Mouse (Mus musculus) ovary, postnatal 14 days (tissue): ENCODE data around the gene Arcn1.
"Not testable (repeated sequence)": the region's sequence is repeated elsewhere in the genome, so short reads cannot be mapped to it uniquely, and the experiment has no call there.

Experiments used
- DNase-seq: peaks from one replicate; pipeline ENCODE4 v3.0.0; 2022; ENCODE audit warnings: low spot score

Arcn1 gene

DNA sequence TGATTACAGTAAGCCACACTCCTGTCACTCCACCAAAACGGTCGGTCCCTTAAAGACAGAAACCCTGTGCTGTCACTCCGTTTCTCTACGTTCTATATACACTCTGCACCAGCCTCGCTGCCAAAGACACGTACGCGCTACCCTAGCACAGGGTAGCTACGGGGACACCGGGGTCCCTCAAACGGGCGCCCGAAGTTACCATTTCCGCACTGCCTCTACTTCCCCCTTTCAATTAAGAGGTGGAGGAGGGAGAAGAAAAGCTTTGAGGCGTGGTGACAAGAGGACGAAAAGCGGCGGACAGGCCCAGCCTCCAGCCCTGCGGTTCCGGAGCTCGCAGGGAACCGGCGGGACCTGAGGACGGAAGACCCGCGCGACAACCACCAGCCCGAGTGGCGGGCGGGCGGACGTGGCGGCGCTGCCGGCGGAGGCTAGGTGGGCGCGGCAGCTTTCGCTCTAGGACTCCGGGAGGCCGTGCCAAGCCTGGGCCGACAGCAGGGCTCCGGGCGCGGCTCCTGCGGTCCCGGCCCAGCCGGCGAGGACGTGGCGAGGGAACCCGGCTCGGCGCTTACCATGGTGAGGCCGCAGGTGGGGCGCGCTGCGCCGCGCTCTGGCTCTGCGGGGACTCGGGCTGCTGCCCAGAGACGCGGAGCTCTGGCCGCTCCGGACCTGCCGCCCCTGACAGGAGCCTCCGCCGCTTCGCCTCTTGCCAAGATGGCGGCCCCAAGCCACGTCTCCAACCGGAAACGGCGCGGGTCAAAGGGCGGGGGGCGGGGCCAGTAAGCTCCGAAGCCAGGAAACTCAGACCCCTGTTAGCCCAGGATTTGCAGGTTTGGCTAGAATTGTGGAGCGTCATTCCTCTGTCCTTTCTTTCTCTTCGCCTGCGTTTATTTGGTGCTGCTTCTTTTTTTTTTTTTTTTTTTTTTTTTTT is at the start of gene Arcn1, which contains the start of gene Ift46:
Gene Arcn1 (minus strand): TSS at position 745 of the 928 bp plus-strand sequence.
Gene Ift46 (plus strand): TSS at position 808 of the 928 bp plus-strand sequence.
- peak; percentile 69 for DNase-seq

DNA sequence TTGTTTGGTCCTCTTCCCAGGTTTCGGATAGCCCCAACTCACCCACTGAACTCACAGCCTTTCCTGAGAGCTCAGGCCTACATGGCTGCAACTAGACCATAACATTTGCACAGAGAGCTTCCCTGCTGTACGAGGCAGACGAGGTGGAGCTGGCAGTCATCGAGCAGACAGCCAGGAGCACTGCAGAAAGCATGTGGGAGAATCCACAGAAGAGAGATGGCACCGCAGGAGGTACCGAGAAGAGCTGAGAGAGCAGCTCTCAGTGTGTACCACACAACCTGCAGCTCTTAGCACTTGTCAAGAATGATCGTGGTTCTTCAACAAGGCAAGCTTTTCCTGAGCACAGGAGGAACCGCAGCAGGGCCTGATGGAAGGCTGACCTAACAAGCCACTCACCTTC is 46.5 kb upstream of the Arcn1 start:
- no peak for DNase-seq

- no peak for DNase-seq
Observed at GRCm38 (mm10) chr9:44810316-44810715, 42.7 kb upstream of the Arcn1 start.

GRCm38 (mm10) chr9:44807778-44808177 is 40.1 kb upstream of the Arcn1 start:
- no peak for DNase-seq

DNA sequence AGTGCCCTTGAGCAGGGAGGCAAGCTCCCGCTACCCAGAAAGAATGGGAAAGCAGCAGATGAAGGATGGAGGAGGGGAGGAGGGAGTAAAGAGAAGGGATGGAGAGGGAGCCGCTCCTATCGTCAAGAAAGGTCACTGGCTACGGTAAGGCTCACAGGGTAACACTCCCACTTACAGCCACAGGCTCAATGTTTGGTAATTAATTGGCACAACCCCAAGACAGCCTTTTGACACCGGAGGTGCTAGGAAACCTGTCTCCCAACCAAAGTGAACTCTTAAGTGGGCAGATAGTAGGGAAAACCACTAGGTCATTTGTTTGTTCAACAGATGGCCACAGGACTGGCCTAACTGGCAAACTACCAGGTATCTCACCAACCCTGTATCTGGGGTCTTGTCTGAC is 39.5 kb upstream of the Arcn1 start:
- DNase-seq, result no peak

- no peak for DNase-seq
Observed at GRCm38 (mm10) chr9:44805536-44805935, 37.9 kb upstream of the Arcn1 start.

- no peak for DNase-seq
Observed at GRCm38 (mm10) chr9:44804678-44805077, 37.0 kb upstream of the Arcn1 start.

- no peak for DNase-seq
Observed at GRCm38 (mm10) chr9:44802808-44803450, 35.3 kb upstream of the Arcn1 start, which contains the start of gene Ttc36. Ttc36 (minus strand) TSS chr9:44803072.

- no peak for DNase-seq
Observed at GRCm38 (mm10) chr9:44801669-44802068, 34.0 kb upstream of the Arcn1 start.

- no peak for DNase-seq
Observed at GRCm38 (mm10) chr9:44799958-44800324, 32.3 kb upstream of the Arcn1 start.

GRCm38 (mm10) chr9:44799102-44799957 is 31.7 kb upstream of the Arcn1 start, which contains the start of gene Tmem25:
Tmem25 (minus strand) TSS chr9:44799307.
- DNase-seq, result peak; percentile 69

DNA sequence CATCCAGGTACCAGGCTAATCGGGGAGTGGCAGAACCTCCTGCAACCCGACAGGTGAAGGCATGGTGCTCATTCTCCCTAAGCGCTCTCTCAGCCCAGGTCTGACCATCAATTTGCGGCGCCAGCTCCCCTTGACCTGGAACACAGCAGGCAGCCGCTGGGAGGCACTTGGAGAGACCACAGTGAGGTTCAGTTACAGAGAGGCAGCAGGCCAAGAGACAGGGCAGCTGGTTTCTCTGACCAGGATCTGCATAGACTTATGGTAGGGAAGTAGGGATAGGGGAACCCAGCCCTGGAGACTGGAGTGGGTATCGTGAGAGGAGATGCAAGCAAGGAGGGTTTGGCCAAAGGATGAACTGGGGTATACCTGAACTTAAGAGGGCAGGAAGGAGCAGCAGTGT is 30.7 kb upstream of the Arcn1 start:
- no peak for DNase-seq

GRCm38 (mm10) chr9:44792842-44793241 is 25.2 kb upstream of the Arcn1 start:
- no peak for DNase-seq

GRCm38 (mm10) chr9:44772750-44773651 is 5.4 kb upstream of the Arcn1 start:
- peak; percentile 94 for DNase-seq

DNA sequence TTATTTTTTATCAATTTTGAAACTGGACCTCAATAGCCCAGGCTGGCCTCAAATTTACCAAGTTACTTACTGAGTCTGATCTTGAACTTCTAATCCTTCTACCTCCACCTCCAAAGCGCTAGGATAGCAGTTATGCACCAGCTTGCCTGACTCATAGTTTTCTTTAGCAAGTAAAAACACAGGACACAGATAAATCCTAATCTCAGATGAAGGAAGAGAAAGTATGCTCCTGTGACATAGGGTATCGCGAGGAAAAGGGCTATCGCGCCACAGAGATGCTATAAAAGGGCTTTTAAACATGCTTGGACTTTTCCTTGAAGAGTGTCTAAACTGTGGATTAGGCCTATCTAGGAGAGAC is 4.7 kb upstream of the Arcn1 start:
- DNase-seq, result no peak

- DNase-seq, result no peak
Observed at GRCm38 (mm10) chr9:44771376-44771775, 3.7 kb upstream of the Arcn1 start.

GRCm38 (mm10) chr9:44768029-44768394 is 367 bp upstream of the Arcn1 start:
- not testable (repeated sequence) for DNase-seq

- DNase-seq, result no peak
Observed at GRCm38 (mm10) chr9:44760873-44761272, 6.8 kb downstream of the Arcn1 start.

DNA sequence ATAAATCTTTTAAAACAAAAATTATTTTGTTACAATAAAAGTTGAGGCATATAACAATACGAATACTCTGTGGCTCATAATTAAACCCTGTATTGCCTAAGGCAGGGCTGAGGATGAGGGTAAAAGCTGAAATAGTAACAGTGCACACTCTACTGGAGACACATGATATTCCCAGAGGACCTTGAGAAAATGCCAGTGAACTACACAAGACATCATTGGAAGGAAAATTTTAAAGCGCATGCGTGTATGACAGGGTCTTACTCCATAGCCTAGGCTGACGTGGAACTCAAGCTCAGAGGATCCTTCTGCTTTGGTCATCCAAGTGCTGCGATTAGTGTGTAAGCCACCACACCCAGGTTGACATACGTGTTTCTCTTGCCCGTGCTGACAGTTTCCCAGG is 19.2 kb downstream of the Arcn1 start:
- DNase-seq, result no peak

- no peak for DNase-seq
Observed at GRCm38 (mm10) chr9:44747341-44747740, 20.3 kb downstream of the Arcn1 start.

- no peak for DNase-seq
Observed at GRCm38 (mm10) chr9:44746666-44747065, 21.0 kb downstream of the Arcn1 start.
